Mouse (Mus musculus): ENCODE data around the gene Pigb. TPM values are rescaled to one million over a fixed set of nuclear protein-coding genes. Genes with fewer than 3 reads are reported as not detected.

Pigb gene
- total and polyA plus RNA-seq, 2 experiments from 2014 or later: 10.0 to 10.3 TPM

- H3K4me1 ChIP-seq (ENCODE audit: insufficient read depth): peaks cover 4% of the 10 kb centered on the region; the same call in 1 of the 2 replicates
- no peak overlapping the region for H3K4me3 ChIP-seq (ENCODE audit: low read depth, low read length)
- H3K27ac ChIP-seq (ENCODE audit: low read depth, low read length): no peak overlapping the region
- 88% methylated on average over 2 of the region's 2 CpGs for WGBS
- H3K27me3 ChIP-seq (ENCODE audit: insufficient read depth, low read length): no peaks in the 10 kb centered on the region
- H3K4me2 ChIP-seq (ENCODE audit: low read depth): no peak overlapping the region
- no peaks in the 10 kb centered on the region for H3K36me3 ChIP-seq (ENCODE audit: insufficient read depth)
- no peak for TF ChIP-seq CTCF (IDR thresholded peaks at IDR 0.05; ENCODE audit: low read depth)
- H3K9ac ChIP-seq: no peak overlapping the region
- no peaks in the 10 kb centered on the region for H3K9me3 ChIP-seq (ENCODE audit: low read length)
- DNase-seq (no peak), ATAC-seq (no peak)
Measured at GRCm38 (mm10) chr9:73047906-73048305, 7.7 kb upstream of the Pigb start.

- WGBS: 77% methylated on average over 10 of the region's 10 CpGs
- H3K9ac ChIP-seq: no peak overlapping the region
- no peaks in the 10 kb centered on the region for H3K9me3 ChIP-seq (ENCODE audit: low read length)
- H3K4me3 ChIP-seq (ENCODE audit: low read depth, low read length): no peak overlapping the region
- peak overlapping the region; percentile 85 for H3K4me2 ChIP-seq (ENCODE audit: low read depth)
- peaks cover 4% of the 10 kb centered on the region; the same call in 1 of the 2 replicates for H3K4me1 ChIP-seq (ENCODE audit: insufficient read depth)
- H3K27me3 ChIP-seq (ENCODE audit: insufficient read depth, low read length): no peaks in the 10 kb centered on the region
- H3K36me3 ChIP-seq (ENCODE audit: insufficient read depth): no peaks in the 10 kb centered on the region
- ATAC-seq (no peak), DNase-seq (no peak)
- no peak overlapping the region for H3K27ac ChIP-seq (ENCODE audit: low read depth, low read length)
- no peak for TF ChIP-seq CTCF (IDR thresholded peaks at IDR 0.05; ENCODE audit: low read depth)
Measured at GRCm38 (mm10) chr9:73045711-73046110, 5.5 kb upstream of the Pigb start.

GRCm38 (mm10) chr9:73045204-73045603 lies 5.0 kb upstream of the Pigb start:
- H3K27ac ChIP-seq (ENCODE audit: low read depth, low read length): no peak overlapping the region

GRCm38 (mm10) chr9:73044146-73045079 lies 4.2 kb upstream of the Pigb start, which contains the start of gene Rab27a:
Rab27a (plus strand) TSS chr9:73044854.
- no peaks in the 10 kb centered on the region for H3K27me3 ChIP-seq (ENCODE audit: insufficient read depth, low read length)
- DNase-seq (peak; percentile 81), ATAC-seq (peak; percentile 56)
- 2% methylated on average over 41 of the region's 41 CpGs for WGBS
- peaks cover 10% of the 10 kb centered on the region for H3K4me1 ChIP-seq (ENCODE audit: insufficient read depth)
- H3K9ac ChIP-seq: peak within 1 kb of the TSS; percentile 53
- no peaks in the 10 kb centered on the region for H3K36me3 ChIP-seq (ENCODE audit: insufficient read depth)
- no peak within 1 kb of the TSS for H3K27ac ChIP-seq (ENCODE audit: low read depth, low read length)
- peak within 1 kb of the TSS; percentile 85 for H3K4me2 ChIP-seq (ENCODE audit: low read depth)
- peak within 1 kb of the TSS; percentile 41 for H3K4me3 ChIP-seq (ENCODE audit: low read depth, low read length)
- TF ChIP-seq CTCF (IDR thresholded peaks at IDR 0.05; ENCODE audit: low read depth): peak; percentile 88
- H3K9me3 ChIP-seq (ENCODE audit: low read length): no peaks in the 10 kb centered on the region

More at GRCm38 (mm10) chr9:73045204-73045603, 5.0 kb upstream of the Pigb start:
- TF ChIP-seq CTCF (IDR thresholded peaks at IDR 0.05; ENCODE audit: low read depth): no peak
- ATAC-seq: no peak
- no peak for DNase-seq
- Histone ChIP-seq H3K4me3 (ENCODE audit: low read depth, low read length) (peak overlapping the region; percentile 41), H3K4me1 (ENCODE audit: insufficient read depth) (peaks cover 7% of the 10 kb centered on the region), H3K27me3 (ENCODE audit: insufficient read depth, low read length) (no peaks in the 10 kb centered on the region), H3K36me3 (ENCODE audit: insufficient read depth) (no peaks in the 10 kb centered on the region), H3K9me3 (ENCODE audit: low read length) (no peaks in the 10 kb centered on the region), H3K9ac (peak overlapping the region; percentile 53; the same call in 1 of the 2 replicates), H3K4me2 (ENCODE audit: low read depth) (peak overlapping the region; percentile 85)
- WGBS: 13% methylated on average over 7 of the region's 7 CpGs

GRCm38 (mm10) chr9:73039222-73039945 lies 794 bp downstream of the Pigb start:
- WGBS: 4% methylated on average over 49 of the region's 49 CpGs
- Histone ChIP-seq H3K4me1 (ENCODE audit: insufficient read depth) (peaks cover 13% of the 10 kb centered on the region), H3K36me3 (ENCODE audit: insufficient read depth) (no peaks in the 10 kb centered on the region), H3K27ac (ENCODE audit: low read depth, low read length) (peak overlapping the region; percentile 88), H3K4me2 (ENCODE audit: low read depth) (peak overlapping the region; percentile 64), H3K9me3 (ENCODE audit: low read length) (no peaks in the 10 kb centered on the region), H3K4me3 (ENCODE audit: low read depth, low read length) (peak overlapping the region; percentile 73), H3K9ac (peak overlapping the region; percentile 69), H3K27me3 (ENCODE audit: insufficient read depth, low read length) (no peaks in the 10 kb centered on the region)
- ATAC-seq (peak; percentile 91), DNase-seq (peak; percentile 91)
- no peak for TF ChIP-seq CTCF (IDR thresholded peaks at IDR 0.05; ENCODE audit: low read depth)

- no peaks in the 10 kb centered on the region for H3K9me3 ChIP-seq (ENCODE audit: low read length)
- WGBS: 97% methylated on average over 1 of the region's 1 CpGs
- peak; percentile 18; the same call in 1 of the 2 replicates for TF ChIP-seq CTCF (IDR thresholded peaks at IDR 0.05; ENCODE audit: low read depth)
Measured at GRCm38 (mm10) chr9:73033406-73033805, 6.8 kb downstream of the Pigb start.

More at GRCm38 (mm10) chr9:73033406-73033805, 6.8 kb downstream of the Pigb start:
- Histone ChIP-seq H3K4me1 (ENCODE audit: insufficient read depth) (no peaks in the 10 kb centered on the region), H3K27me3 (ENCODE audit: insufficient read depth, low read length) (no peaks in the 10 kb centered on the region), H3K4me2 (ENCODE audit: low read depth) (no peak overlapping the region), H3K9ac (no peak overlapping the region), H3K27ac (ENCODE audit: low read depth, low read length) (no peak overlapping the region), H3K4me3 (ENCODE audit: low read depth, low read length) (no peak overlapping the region), H3K36me3 (ENCODE audit: insufficient read depth) (peaks cover 27% of the 10 kb centered on the region)
- DNase-seq: no peak
- ATAC-seq: no peak
